Mouse (Mus musculus) heart, adult 2 months (tissue): ENCODE results near the gene Cox6b2. TPM values are rescaled to one million over a fixed set of nuclear protein-coding genes. Genes with fewer than 3 reads are reported as not detected.
A peak's percentile ranks its signal among the peaks of the same experiment; 100 is the strongest.
"Not testable (repeated sequence)": the region's sequence is repeated elsewhere in the genome, so short reads cannot be mapped to it uniquely, and the experiment has no call there.

Experiments used
- DNase-seq, 2 experiments: peaks; one replicate each; pipeline ENCODE4 v3.0.0; 2021
- H3K27ac ChIP-seq: fragments of 200-600 bp; 2 replicates; pipeline ENCODE4 v1.8.1; 2022
- H3K27me3 ChIP-seq: fragments of 200-500 bp; 2 replicates; pipeline ENCODE4 v1.6.1; 2012; ENCODE audit warnings: mild to moderate bottlenecking, low read length, inconsistent platforms, mixed read lengths; ENCODE audit not compliant: control insufficient read depth, insufficient read depth
- H3K36me3 ChIP-seq: fragments of 200-500 bp; 2 replicates; pipeline ENCODE4 v1.6.1; 2012; ENCODE audit warnings: low read length, inconsistent platforms; ENCODE audit not compliant: control insufficient read depth, insufficient read depth
- H3K4me1 ChIP-seq: fragments of 200-500 bp; 2 replicates; pipeline ENCODE4 v1.6.1; 2011; ENCODE audit warnings: low read length; ENCODE audit not compliant: control insufficient read depth, insufficient read depth
- H3K4me3 ChIP-seq: fragments of 200-600 bp; 2 replicates; pipeline ENCODE4 v1.8.1; 2022
- H3K79me2 ChIP-seq: fragments of 200-500 bp; replicated peaks from 2 replicates; pipeline ENCODE4 v1.6.1; 2012; ENCODE audit warnings: mild to moderate bottlenecking, inconsistent platforms, low read length, moderate library complexity, mixed read lengths; ENCODE audit not compliant: control insufficient read depth, insufficient read depth
- H3K9ac ChIP-seq: fragments of 200-500 bp; 2 replicates; pipeline ENCODE4 v1.6.1; 2012; ENCODE audit warnings: low read depth, mild to moderate bottlenecking, control low read depth, inconsistent platforms, low read length, mixed read lengths
- CTCF ChIP-seq: fragments of 200-600 bp; IDR thresholded peaks from 2 replicates; pipeline ENCODE4 v1.8.1; 2022; ENCODE audit warnings: antibody characterized with exemption, mild to moderate bottlenecking, moderate library complexity
- EP300 ChIP-seq: fragments of 200-500 bp; IDR thresholded peaks from 2 replicates; pipeline ENCODE4 v1.6.1; 2011; ENCODE audit warnings: low read depth, low read length, control low read depth; ENCODE audit not compliant: insufficient read depth
- POLR2A ChIP-seq: fragments of 200-500 bp; IDR thresholded peaks from 2 replicates; pipeline ENCODE4 v1.6.1; 2011; ENCODE audit warnings: mild to moderate bottlenecking, low read depth, low read length, control low read depth; ENCODE audit not compliant: insufficient read depth
- WGBS: fragments of 180-500 bp; shearing (Covaris S2); methylation state at CpG from one replicate; pipeline ENCODE4 v1.1.7; 2018; 5-methylcytosine and 5-hydroxymethylcytosine counted together
- intact Hi-C: fragments of 180-260 bp; cut with DNase I; formaldehyde crosslinking; loops from one replicate; pipeline ENCODE4 v1.15.1; 2025
- long read RNA-seq: library from polyadenylated mRNA; stranded (forward); transcript quantifications from one replicate; pipeline ENCODE4 v2.0.0, GENCODE M21; 2021
- polyA plus RNA-seq: library from polyadenylated mRNA; depleted of rRNA; stranded (reverse); fragments of >200 nt; gene quantifications from 2 replicates; pipeline ENCODE4 v1.2.3, GENCODE M21; 2012; rRNA removed
- total RNA-seq, 2 experiments: library from RNA; stranded (reverse); gene quantifications; 2 replicates each; pipeline ENCODE4 v1.2.3; 2021

Gene Cox6b2
- total RNA-seq (1 to 10 TPM; 1.7 to 3.5 TPM), polyA plus RNA-seq (7.7 and 8.6 TPM in 2 replicates)
- long read RNA-seq, partial matches to known transcripts: 0 of 1 reads
- long read RNA-seq, other reads (novel, unspliced or antisense): 0 of 1 reads

- Histone ChIP-seq H3K79me2 (no peaks in the 10 kb centered on the region), H3K27me3 (no peaks in the 10 kb centered on the region), H3K27ac (no peak within 1 kb of the TSS), H3K4me3 (no peak within 1 kb of the TSS), H3K36me3 (no peaks in the 10 kb centered on the region), H3K9ac (no peak within 1 kb of the TSS), H3K4me1 (no peaks in the 10 kb centered on the region)
- peak; percentile 56 to 66 for DNase-seq
- WGBS: 9% methylated on average over 24 of the region's 24 CpGs
- no peak for TF ChIP-seq EP300
- TF ChIP-seq POLR2A: no peak
- TF ChIP-seq CTCF: no peak
- intact Hi-C loops: no loop called here
These were observed at the start of gene Cox6b2 for GRCm38 (mm10) chr7:4752821-4753570. Gene Cox6b2 (minus strand): TSS chr7:4753094.

GRCm38 (mm10) chr7:4802247-4802646 lies 49.4 kb upstream of the Cox6b2 start:
- Histone ChIP-seq H3K4me3 (no peak overlapping the region), H3K9ac (no peak overlapping the region), H3K4me1 (no peaks in the 10 kb centered on the region), H3K27me3 (no peaks in the 10 kb centered on the region), H3K27ac (no peak overlapping the region), H3K36me3 (peaks cover 6% of the 10 kb centered on the region), H3K79me2 (no peaks in the 10 kb centered on the region)
- TF ChIP-seq EP300: no peak
- TF ChIP-seq POLR2A: no peak
- TF ChIP-seq CTCF: no peak
- intact Hi-C loops: loop anchor here (10.0 kb wide), 1 partner anchor 647 kb away; the partner anchor contains the start of gene Leng9
- DNase-seq: no peak

- H3K4me3 ChIP-seq: no peak overlapping the region
- no peaks in the 10 kb centered on the region for H3K27me3 ChIP-seq
- 58% methylated on average over 7 of the region's 7 CpGs for WGBS
- H3K4me1 ChIP-seq: no peaks in the 10 kb centered on the region; the same call in 1 of the 2 replicates
- H3K27ac ChIP-seq: no peak overlapping the region
- peak; percentile 81 for TF ChIP-seq CTCF
- no peak for TF ChIP-seq EP300
- TF ChIP-seq POLR2A: no peak
- H3K9ac ChIP-seq: no peak overlapping the region
- intact Hi-C loops: loop anchor here (10.0 kb wide), 2 partner anchors 141 to 661 kb away; partner anchors contain the start of genes Leng8 and Ppp6r1
- H3K79me2 ChIP-seq: no peaks in the 10 kb centered on the region
- DNase-seq: no peak
- H3K36me3 ChIP-seq: peaks cover 2% of the 10 kb centered on the region; the same call in 1 of the 2 replicates
These were observed 43.0 kb upstream of the Cox6b2 start for GRCm38 (mm10) chr7:4795767-4796433.

DNA sequence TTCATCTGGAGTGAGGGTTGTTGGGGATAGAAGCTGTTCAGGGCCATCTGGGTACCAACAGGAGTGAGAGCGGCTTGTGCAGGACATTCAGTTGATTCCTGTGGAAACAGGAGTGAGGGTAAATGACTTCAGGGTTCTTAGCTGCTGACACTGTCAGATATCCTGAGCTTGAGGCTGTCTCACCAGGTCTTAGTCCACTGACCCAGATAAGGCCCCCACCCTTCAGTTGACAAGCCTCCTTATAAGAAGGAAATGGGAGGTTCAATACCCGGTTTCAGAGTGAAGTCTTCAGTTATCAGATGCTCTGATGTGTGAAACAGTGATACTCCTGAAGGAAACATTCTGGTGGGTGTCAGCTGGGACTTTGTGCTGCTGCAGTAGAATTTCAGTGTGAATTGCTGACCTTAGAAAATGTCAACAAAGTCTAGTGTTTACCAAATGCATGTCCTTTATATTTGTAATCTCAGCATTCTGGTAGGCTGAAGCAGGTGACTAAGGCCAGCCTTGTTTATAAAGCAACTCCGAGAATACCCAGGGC lies 41.8 kb upstream of the Cox6b2 start:
- Histone ChIP-seq H3K79me2 (no peaks in the 10 kb centered on the region), H3K4me1 (no peaks in the 10 kb centered on the region; the same call in 1 of the 2 replicates), H3K27me3 (no peaks in the 10 kb centered on the region), H3K27ac (no peak overlapping the region), H3K9ac (no peak overlapping the region), H3K36me3 (peaks cover 2% of the 10 kb centered on the region; the same call in 1 of the 2 replicates), H3K4me3 (no peak overlapping the region)
- DNase-seq: no peak
- TF ChIP-seq EP300: no peak
- TF ChIP-seq POLR2A: no peak
- TF ChIP-seq CTCF: no peak
- 67% methylated on average over 3 of the region's 3 CpGs for WGBS
- intact Hi-C loops: loop anchor here (5.0 to 10.0 kb wide), 4 partner anchors 107 to 660 kb away; partner anchors contain the start of genes Hspbp1, Leng8 and Ppp6r1

DNA sequence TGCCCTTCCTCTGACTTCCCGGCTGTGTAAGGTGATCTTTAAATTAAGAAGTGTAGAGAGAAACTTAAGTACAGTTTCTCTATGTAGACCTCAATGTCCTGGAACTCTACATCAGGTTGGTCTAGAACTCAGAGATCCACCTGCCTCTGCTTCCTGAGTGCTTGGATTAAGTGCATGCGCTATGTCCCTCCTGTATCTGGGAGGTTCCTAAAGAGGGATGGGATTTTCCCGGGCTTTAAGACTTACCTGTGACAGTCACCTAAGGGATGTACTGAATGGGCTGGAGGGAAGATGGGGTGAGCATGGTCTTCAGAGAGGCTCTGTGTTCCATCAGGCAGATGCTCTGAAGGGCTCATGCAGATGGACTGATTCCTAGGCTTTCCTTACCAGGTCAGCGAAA lies 40.8 kb upstream of the Cox6b2 start:
- peaks cover 1% of the 10 kb centered on the region; the same call in 1 of the 2 replicates for H3K4me1 ChIP-seq
- 32% methylated on average over 4 of the region's 4 CpGs for WGBS
- no peaks in the 10 kb centered on the region for H3K79me2 ChIP-seq
- H3K36me3 ChIP-seq: peaks cover 2% of the 10 kb centered on the region; the same call in 1 of the 2 replicates
- DNase-seq: no peak
- intact Hi-C loops: loop anchor here (5.0 to 10.0 kb wide), 4 partner anchors 106 to 659 kb away; partner anchors contain the start of genes Hspbp1, Leng8 and Ppp6r1
- TF ChIP-seq CTCF (no peak), POLR2A (no peak), EP300 (no peak)
- H3K27ac ChIP-seq: peak overlapping the region; percentile 94
- peak overlapping the region; percentile 89 for H3K9ac ChIP-seq
- no peaks in the 10 kb centered on the region for H3K27me3 ChIP-seq
- H3K4me3 ChIP-seq: peak overlapping the region; percentile 98

GRCm38 (mm10) chr7:4793248-4793647 lies 40.4 kb upstream of the Cox6b2 start:
- not testable (repeated sequence) for DNase-seq, H3K36me3 ChIP-seq, H3K79me2 ChIP-seq, H3K27me3 ChIP-seq, H3K4me1 ChIP-seq
- H3K9ac ChIP-seq: peak overlapping the region; percentile 89
- peak overlapping the region; percentile 94 for H3K27ac ChIP-seq
- intact Hi-C loops: loop anchor here (5.0 to 10.0 kb wide), 4 partner anchors 106 to 658 kb away; partner anchors contain the start of genes Hspbp1, Leng8 and Ppp6r1
- H3K4me3 ChIP-seq: peak overlapping the region; percentile 98
- WGBS: under 1% methylated on average over 31 of the region's 31 CpGs
